Mouse (Mus musculus) brain, adult 2 months (tissue): ENCODE results near the gene Oxt.

Experiments
- DNase-seq: peaks from one replicate; pipeline ENCODE4 v3.0.0; 2011; ENCODE audit warnings: low read depth, low spot score

Oxt gene

DNA sequence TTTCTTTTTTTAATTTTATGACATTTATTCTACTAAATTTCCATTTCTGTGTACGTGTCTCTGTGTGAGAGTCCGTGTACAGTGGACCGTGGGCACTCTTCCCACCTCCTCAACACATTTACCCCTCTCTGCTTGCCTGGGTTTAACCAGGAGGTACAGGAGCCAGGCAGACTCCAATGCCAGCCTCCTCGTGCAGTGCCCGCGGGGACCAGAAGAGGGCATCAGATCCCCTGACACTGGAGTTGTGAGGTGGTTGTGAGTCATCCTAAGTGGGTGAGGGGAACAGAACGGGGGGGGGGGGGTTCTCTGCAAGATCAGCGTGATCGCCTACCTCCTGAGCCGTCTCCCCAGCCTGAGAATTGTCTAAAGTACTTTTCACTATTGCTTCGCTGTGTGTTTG lies 2.2 kb downstream of the Oxt start:
- peak; percentile 83 for DNase-seq

GRCm38 (mm10) chr2:130579791-130580190 lies 3.8 kb downstream of the Oxt start:
- no peak for DNase-seq

DNA sequence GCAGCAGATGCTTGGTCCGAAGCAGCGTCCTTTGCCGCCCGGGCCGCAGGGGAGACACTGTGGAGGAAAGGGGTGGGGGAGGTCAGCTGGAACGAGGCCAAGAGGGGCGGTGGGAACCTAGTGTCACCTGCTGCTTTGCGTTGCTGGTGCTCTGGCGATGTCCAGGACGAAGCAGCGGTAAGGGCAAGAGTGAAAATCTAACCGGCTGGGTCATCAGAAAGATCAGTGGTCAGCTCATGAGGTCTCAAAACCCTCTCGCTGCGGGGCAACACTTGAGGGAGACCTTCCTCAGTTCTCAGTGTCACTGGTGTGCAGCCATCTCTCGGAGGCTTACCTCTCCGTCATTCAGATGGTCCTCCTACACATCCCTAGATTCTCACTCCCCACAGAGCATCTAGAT lies 5.2 kb downstream of the Oxt start:
- no peak for DNase-seq

- no peak for DNase-seq
Observed at GRCm38 (mm10) chr2:130582552-130582951, 6.6 kb downstream of the Oxt start, which contains the start of gene Avp. Avp (minus strand) TSS chr2:130582554.

- DNase-seq, result no peak
Observed at GRCm38 (mm10) chr2:130583902-130584560, 8.1 kb downstream of the Oxt start.

GRCm38 (mm10) chr2:130586016-130586415 lies 10.0 kb downstream of the Oxt start:
- DNase-seq, result peak; percentile 74

DNA sequence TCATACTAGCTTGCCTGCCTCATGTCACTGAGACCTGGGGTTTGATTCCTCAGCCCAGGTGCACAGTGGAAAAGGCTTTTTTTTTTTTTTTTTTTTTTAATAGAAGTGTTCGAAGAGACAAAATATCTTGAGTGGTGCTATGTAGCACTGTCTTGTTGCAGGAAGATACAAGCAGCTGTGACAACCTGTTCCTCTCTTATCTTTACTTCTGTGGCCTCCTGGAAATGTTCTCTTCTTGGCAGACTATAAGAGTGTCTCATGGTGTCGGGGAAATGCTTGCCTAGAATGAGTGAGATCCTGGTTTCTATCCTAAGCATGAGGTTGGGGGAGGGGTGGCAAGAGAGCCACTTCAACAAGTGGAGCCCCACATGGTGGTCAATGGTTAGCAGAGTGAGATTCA lies 12.4 kb downstream of the Oxt start:
- no peak for DNase-seq

DNA sequence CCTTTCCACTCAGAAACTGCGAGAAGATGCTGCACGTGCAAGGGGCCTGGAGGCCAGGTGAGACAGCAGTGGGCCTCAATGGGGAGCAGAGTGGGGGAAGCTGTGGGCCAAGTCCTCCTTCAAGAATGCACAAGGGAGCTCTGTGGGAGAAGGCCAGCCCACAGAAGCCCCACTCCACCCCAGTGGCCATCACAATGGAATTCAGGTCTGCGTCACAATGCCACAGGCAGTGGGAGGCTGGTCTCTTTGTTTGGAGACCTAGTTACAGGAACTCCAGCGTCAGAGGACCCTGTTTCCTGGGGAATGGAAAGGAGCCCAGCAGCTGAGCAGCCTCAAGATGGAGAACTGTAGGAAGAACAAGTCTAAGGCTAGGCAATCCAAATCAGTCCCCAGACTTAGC lies 13.2 kb downstream of the Oxt start:
- DNase-seq, result no peak

GRCm38 (mm10) chr2:130589761-130590160 lies 13.8 kb downstream of the Oxt start:
- DNase-seq, result no peak

- DNase-seq, result no peak
Observed at GRCm38 (mm10) chr2:130591016-130591415, 15.0 kb downstream of the Oxt start.

- DNase-seq, result no peak
Observed at GRCm38 (mm10) chr2:130595596-130595995, 19.6 kb downstream of the Oxt start.

GRCm38 (mm10) chr2:130597601-130598010 lies 21.6 kb downstream of the Oxt start:
- peak; percentile 75 for DNase-seq

- no peak for DNase-seq
Observed at GRCm38 (mm10) chr2:130598399-130598798, 22.4 kb downstream of the Oxt start.

DNA sequence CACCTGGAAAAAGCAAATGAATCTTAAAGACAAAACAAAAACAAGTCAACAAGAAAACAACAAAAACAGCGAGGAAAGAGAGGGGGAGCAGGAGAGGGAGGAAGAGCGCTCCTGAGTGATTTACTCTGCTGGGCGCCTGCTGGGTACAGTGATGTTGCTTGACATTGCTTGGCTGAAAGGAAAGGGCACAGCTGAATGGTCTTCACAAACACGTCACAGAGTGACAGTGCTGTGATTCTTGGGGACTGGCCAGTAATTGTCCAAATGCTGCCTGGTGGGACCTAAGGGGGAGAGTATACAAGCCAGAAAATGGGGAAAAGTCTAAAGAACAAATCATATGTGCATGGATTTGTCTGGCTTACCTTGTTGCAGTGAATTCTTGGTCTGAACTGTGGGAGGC lies 26.2 kb downstream of the Oxt start:
- no peak for DNase-seq

DNA sequence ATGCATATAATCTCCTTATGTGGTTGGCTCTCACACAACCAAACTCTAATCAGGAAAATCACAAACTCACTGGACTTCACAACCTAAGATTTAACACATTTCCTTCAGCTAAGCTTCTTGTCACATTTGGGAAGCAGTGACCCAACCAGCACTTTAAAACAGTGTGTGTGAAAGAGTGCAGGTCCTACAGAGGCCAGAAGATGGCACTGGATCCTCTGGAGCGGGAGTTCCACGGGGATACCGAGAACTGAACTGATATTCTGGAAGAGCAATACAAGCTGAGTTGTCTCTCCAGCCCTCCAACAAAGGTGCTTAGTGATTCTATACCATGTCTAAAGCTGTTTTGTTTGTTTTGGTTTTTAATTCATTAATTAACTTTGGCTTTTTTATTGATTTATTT lies 37.1 kb downstream of the Oxt start:
- peak; percentile 35 for DNase-seq

- DNase-seq, result peak; percentile 42
Observed at GRCm38 (mm10) chr2:130618972-130619371, 43.0 kb downstream of the Oxt start.
